Mouse (Mus musculus): ENCODE measurements around the gene Gramd1b. TPM values are rescaled to one million over a fixed set of nuclear protein-coding genes. Genes with fewer than 3 reads are reported as not detected.

Gramd1b gene
- polyA plus RNA-seq, 1 experiment from 2014 or later: 2.1 TPM

DNA sequence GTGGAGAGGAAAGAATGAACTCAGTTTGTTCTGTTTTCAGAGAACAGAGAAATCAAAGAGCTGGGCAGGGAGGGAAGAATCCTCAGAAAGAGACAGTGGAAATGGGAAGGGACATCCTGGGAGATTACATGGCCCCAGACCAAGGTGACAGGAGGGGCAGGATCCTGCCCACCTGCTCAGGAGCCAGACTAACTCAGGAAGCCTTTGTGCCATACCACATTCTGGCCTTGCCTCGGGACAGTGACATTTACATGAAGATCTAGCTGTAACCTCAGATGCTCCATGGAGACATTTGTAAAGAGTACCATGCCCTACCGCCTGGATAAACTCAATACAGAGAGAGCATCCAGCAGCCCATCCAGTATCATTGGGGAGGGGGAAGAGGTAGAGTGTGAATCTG lies 196.6 kb downstream of the Gramd1b start:
- ATAC-seq (replicated peaks; ENCODE audit: low FRiP score) (no peak), DNase-seq (ENCODE audit: low spot score) (no peak)
- H3K9ac ChIP-seq (ENCODE audit: low read depth, low read length): no peak overlapping the region
- H3K36me3 ChIP-seq (ENCODE audit: control insufficient read depth, insufficient read depth, low read length): no peaks in the 10 kb centered on the region
- no peak overlapping the region for H3K27ac ChIP-seq (ENCODE audit: low read depth, low read length)
- H3K9me3 ChIP-seq (ENCODE audit: control insufficient read depth, low read length): no peaks in the 10 kb centered on the region
- H3K4me1 ChIP-seq (replicated peaks; ENCODE audit: control insufficient read depth, insufficient read depth, low read length): no peaks in the 10 kb centered on the region; the same call in 1 of the 2 replicates
- H3K4me3 ChIP-seq (ENCODE audit: low read depth, low read length): no peak overlapping the region
- no peak overlapping the region for H3K4me2 ChIP-seq
- H3K27me3 ChIP-seq (replicated peaks; ENCODE audit: control insufficient read depth, insufficient read depth, low read length): no peaks in the 10 kb centered on the region
- 76% methylated on average over 2 of the region's 2 CpGs for WGBS

DNA sequence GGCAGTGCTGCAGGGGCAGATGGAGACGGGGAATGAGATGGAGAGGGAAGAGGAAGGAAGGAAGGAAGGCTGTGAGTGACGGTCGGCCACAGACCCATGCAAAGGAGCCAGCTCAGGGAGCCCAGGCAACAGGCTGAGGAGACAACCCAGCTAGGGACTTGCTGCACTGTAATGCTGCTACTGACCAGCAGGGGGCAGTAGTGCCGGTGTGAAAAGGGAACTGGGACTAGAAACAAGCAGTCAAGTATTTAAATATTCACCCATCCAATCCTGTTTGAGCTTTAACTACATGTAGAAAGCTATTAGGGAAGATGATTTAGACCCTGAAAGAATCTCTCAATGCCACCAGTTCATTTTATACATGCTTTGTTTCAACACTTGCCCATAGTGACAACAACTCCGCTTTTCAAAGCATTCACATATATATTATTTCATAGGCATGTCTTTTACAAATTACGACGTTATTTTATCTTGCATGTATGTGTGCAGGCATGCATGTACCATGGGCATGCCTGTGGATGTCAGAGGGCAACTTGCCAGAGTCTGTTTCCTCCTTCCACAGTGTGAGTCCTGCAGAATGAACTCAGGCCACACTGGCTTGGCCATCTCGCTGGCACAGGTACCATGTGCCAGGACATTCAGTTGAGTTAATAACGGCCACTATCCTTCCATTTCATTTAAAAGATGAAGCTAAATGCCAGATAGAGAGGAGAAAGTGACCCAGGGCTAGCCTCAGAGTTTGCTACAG lies 197.4 kb downstream of the Gramd1b start:
- DNase-seq (ENCODE audit: low spot score) (no peak), ATAC-seq (replicated peaks; ENCODE audit: low FRiP score) (no peak)
- Histone ChIP-seq H3K27ac (ENCODE audit: low read depth, low read length) (no peak overlapping the region), H3K36me3 (ENCODE audit: control insufficient read depth, insufficient read depth, low read length) (no peaks in the 10 kb centered on the region), H3K9ac (ENCODE audit: low read depth, low read length) (no peak overlapping the region), H3K4me3 (ENCODE audit: low read depth, low read length) (no peak overlapping the region), H3K4me1 (replicated peaks; ENCODE audit: control insufficient read depth, insufficient read depth, low read length) (no peaks in the 10 kb centered on the region; the same call in 1 of the 2 replicates), H3K9me3 (ENCODE audit: control insufficient read depth, low read length) (no peaks in the 10 kb centered on the region), H3K4me2 (no peak overlapping the region), H3K27me3 (replicated peaks; ENCODE audit: control insufficient read depth, insufficient read depth, low read length) (no peaks in the 10 kb centered on the region)
- WGBS: 50% methylated on average over 9 of the region's 9 CpGs

DNA sequence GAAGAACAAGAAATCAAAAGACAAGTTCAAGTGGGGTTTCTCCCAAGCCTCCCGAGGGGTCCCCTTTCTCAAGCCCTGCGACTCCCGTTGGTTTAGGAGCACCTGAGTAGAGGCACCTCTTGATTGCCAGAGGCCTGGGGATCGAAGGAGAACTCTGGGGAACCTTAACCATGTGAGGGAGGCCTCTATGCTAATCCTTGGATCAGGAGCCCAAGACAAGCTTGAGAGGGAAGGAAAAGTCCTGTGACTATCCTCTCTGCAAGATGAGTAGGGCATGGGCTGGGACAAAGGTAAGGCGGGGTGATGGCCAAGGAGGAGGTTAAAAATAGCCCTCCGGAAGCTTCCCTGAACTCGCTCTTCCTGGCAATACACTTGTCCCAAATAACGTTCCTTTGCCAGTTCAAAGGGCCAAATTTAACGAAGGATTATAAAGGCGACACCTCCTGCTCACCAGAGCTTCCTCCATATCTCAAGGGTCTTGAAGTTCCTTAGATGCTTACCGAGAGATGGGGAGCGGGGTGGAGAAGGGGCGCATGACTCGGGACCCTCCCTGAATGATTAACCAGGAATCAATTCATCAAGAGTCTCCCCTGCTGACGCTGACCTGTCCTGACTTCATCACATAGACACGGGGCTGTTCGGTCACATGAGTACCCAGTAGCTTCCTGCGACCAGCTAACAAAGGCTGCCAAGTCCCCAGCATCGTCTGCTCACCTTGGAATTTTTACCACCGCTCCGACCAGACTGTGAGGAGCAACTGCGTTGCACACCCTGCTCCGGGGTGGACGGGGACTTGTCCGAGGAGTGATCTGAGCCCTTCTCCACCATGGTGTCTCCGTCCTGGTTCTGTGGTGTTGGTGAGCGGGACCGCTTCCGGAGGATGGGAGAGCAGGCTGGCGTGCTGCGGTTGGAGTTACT lies 198.2 kb downstream of the Gramd1b start:
- H3K4me3 ChIP-seq (ENCODE audit: low read depth, low read length): no peak overlapping the region
- no peak for DNase-seq (ENCODE audit: low spot score)
- H3K36me3 ChIP-seq (ENCODE audit: control insufficient read depth, insufficient read depth, low read length): no peaks in the 10 kb centered on the region
- no peak overlapping the region for H3K27ac ChIP-seq (ENCODE audit: low read depth, low read length)
- H3K9ac ChIP-seq (ENCODE audit: low read depth, low read length): no peak overlapping the region
- WGBS: 71% methylated on average over 31 of the region's 31 CpGs
- no peak overlapping the region for H3K4me2 ChIP-seq
- H3K27me3 ChIP-seq (replicated peaks; ENCODE audit: control insufficient read depth, insufficient read depth, low read length): no peaks in the 10 kb centered on the region
- ATAC-seq (replicated peaks; ENCODE audit: low FRiP score): no peak
- no peaks in the 10 kb centered on the region; the same call in 1 of the 2 replicates for H3K4me1 ChIP-seq (replicated peaks; ENCODE audit: control insufficient read depth, insufficient read depth, low read length)
- H3K9me3 ChIP-seq (ENCODE audit: control insufficient read depth, low read length): no peaks in the 10 kb centered on the region

DNA sequence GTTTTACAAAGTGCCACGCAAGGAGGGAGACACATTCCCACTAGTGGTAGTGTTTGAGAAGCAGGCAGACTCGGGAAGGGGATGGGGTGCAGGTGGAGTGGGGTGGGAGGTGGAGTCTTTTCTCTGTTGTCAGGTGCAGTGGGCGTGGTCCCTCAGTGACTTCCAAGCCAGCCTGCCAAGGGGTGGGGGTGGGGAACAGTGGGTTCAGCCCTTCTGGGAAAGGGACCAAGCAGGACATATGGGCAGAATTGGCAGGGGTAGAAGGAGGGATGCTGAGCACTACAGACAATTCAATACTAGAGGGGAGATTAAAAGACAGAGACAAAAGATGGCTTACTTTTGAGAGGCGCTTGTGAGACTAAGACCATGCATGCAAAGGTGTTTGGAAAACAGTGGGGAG lies 198.9 kb downstream of the Gramd1b start:
- Histone ChIP-seq H3K36me3 (ENCODE audit: control insufficient read depth, insufficient read depth, low read length) (no peaks in the 10 kb centered on the region), H3K4me3 (ENCODE audit: low read depth, low read length) (no peak overlapping the region), H3K27me3 (replicated peaks; ENCODE audit: control insufficient read depth, insufficient read depth, low read length) (no peaks in the 10 kb centered on the region), H3K4me1 (replicated peaks; ENCODE audit: control insufficient read depth, insufficient read depth, low read length) (no peaks in the 10 kb centered on the region; the same call in 1 of the 2 replicates), H3K9ac (ENCODE audit: low read depth, low read length) (no peak overlapping the region), H3K4me2 (no peak overlapping the region), H3K27ac (ENCODE audit: low read depth, low read length) (no peak overlapping the region), H3K9me3 (ENCODE audit: control insufficient read depth, low read length) (no peaks in the 10 kb centered on the region)
- 82% methylated on average over 4 of the region's 4 CpGs for WGBS
- DNase-seq (ENCODE audit: low spot score) (no peak), ATAC-seq (replicated peaks; ENCODE audit: low FRiP score) (no peak)

DNA sequence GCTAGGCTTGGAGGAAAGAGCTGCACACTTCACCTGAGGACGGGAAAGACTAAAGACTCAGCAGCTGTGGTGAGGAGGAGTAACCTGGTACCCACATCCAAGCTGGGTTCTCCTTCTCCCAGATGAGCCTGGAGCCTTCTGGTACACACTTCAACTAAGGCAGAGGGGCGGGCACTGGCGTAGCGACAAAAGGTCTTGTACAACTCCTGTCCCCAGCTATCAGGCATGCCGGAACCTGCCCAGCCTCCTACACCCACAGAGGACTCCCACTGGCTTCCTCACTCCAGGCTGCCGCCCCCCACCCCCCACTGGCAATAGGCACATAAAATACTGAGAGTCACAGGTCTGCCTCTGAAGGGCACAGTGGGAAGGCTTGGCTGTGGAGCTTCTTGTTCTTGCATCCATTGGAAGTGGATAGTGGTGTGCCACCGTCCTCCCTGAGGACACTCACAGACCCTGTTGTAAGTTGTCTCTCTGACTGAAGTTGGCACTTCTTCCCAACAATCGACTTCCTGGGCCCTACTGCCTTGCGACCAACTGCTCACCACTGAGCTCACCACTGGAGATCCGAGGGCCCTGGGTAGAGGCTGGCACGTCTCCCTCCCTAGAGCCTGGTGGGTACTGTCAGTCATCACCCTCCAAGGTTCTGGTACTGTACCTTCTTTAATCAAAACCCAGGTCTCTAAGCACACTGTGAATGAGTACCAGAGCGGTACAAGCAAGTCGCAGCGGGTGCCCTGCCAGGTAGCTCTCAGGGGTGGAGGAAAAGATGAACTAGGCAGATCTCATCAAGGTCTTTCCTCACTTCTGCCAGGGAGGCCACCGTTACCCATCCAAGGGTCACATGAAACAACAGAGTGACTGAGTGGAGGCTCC lies 199.5 kb downstream of the Gramd1b start:
- Histone ChIP-seq H3K4me3 (ENCODE audit: low read depth, low read length) (no peak overlapping the region), H3K4me2 (no peak overlapping the region), H3K27me3 (replicated peaks; ENCODE audit: control insufficient read depth, insufficient read depth, low read length) (no peaks in the 10 kb centered on the region), H3K4me1 (replicated peaks; ENCODE audit: control insufficient read depth, insufficient read depth, low read length) (no peaks in the 10 kb centered on the region; the same call in 1 of the 2 replicates), H3K9me3 (ENCODE audit: control insufficient read depth, low read length) (no peaks in the 10 kb centered on the region), H3K27ac (ENCODE audit: low read depth, low read length) (no peak overlapping the region), H3K36me3 (ENCODE audit: control insufficient read depth, insufficient read depth, low read length) (no peaks in the 10 kb centered on the region), H3K9ac (ENCODE audit: low read depth, low read length) (no peak overlapping the region)
- no peak for ATAC-seq (replicated peaks; ENCODE audit: low FRiP score)
- DNase-seq (ENCODE audit: low spot score): no peak
- WGBS: 90% methylated on average over 15 of the region's 15 CpGs

DNA sequence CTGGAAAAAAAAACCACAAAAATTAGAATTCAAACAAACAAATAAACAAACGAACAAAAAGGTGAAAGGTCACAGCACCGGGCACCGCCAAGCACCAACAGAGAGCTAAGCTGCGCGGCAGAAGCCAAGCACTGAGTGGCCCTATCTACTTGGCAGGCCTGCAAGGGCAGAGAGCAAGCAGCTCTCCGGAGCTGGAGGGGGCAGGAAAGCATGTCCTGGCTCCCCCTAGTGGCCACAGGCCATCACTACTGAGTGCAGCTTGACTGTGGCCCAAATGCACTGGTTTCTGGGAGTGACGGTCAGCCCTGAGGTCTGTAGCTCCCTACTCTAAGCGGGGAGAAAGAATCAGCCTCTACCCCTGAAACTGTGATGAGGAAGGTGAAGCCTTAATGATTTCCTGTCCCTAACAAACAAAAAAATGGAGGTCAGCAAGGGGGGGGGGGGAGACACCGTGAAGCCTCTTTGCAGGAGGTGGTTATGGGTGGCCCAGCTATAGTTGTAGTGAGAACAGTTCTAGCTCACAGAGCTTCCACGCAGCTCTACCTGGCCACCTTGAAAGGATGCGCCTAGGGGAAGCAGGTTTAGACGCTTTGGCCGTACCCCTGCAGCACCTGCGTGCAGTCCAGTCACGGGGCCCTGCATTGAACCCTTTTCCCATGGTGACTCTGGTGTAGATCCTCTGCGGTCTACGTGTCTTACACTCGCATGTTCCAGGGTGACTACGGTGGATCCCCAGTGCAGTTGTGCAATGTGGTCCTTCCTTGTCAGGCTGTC lies 200.4 kb downstream of the Gramd1b start:
- no peak overlapping the region for H3K4me2 ChIP-seq
- no peak overlapping the region for H3K4me3 ChIP-seq (ENCODE audit: low read depth, low read length)
- H3K9me3 ChIP-seq (ENCODE audit: control insufficient read depth, low read length): no peaks in the 10 kb centered on the region
- H3K27ac ChIP-seq (ENCODE audit: low read depth, low read length): no peak overlapping the region
- H3K9ac ChIP-seq (ENCODE audit: low read depth, low read length): no peak overlapping the region
- H3K36me3 ChIP-seq (ENCODE audit: control insufficient read depth, insufficient read depth, low read length): no peaks in the 10 kb centered on the region
- H3K4me1 ChIP-seq (replicated peaks; ENCODE audit: control insufficient read depth, insufficient read depth, low read length): no peaks in the 10 kb centered on the region; the same call in 1 of the 2 replicates
- DNase-seq (ENCODE audit: low spot score): peak; percentile 70
- WGBS: 52% methylated on average over 19 of the region's 19 CpGs
- ATAC-seq (replicated peaks; ENCODE audit: low FRiP score): peak; percentile 66; the same call in 1 of the 2 replicates
- no peaks in the 10 kb centered on the region for H3K27me3 ChIP-seq (replicated peaks; ENCODE audit: control insufficient read depth, insufficient read depth, low read length)

DNA sequence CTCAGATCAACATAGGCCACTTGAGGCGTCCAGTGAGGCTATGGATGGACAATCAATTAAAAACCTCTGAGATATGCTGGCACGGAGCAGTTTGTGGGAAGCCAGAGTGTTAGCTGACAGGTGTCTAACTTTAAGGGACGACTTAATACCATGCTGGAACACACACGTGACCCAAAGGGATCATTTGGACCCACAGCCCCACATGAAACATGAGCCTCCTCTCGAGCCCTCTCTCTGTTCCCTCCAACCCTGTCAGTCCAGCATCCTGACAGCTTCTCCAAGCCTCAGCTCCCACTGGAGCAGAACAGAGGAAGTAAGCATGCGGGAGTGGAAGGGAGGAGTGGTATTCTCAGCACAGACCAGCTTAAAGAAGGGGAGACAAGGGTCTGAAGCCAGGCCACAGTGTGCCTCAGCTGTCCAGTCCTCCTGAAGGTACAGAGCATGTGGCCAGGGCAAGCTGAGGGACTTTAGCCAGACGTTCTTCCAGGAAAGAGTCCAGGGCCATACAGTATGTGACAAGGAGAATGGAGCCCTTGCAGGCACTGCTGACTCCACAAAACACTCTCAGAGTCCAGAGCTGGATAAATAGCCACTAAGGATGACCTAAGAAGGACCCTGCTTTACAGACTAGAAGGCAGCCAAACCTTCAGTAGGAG lies 204.8 kb downstream of the Gramd1b start:
- ATAC-seq (replicated peaks; ENCODE audit: low FRiP score): no peak
- H3K27ac ChIP-seq (ENCODE audit: low read depth, low read length): no peak overlapping the region
- H3K4me2 ChIP-seq: no peak overlapping the region

More for the DNA sequence above, 204.8 kb downstream of the Gramd1b start:
- H3K4me1 ChIP-seq (replicated peaks; ENCODE audit: control insufficient read depth, insufficient read depth, low read length): peaks cover 5% of the 10 kb centered on the region; the same call in 1 of the 2 replicates
- no peaks in the 10 kb centered on the region for H3K9me3 ChIP-seq (ENCODE audit: control insufficient read depth, low read length)
- no peak for DNase-seq (ENCODE audit: low spot score)
- H3K36me3 ChIP-seq (ENCODE audit: control insufficient read depth, insufficient read depth, low read length): no peaks in the 10 kb centered on the region
- no peak overlapping the region for H3K4me3 ChIP-seq (ENCODE audit: low read depth, low read length)
- H3K27me3 ChIP-seq (replicated peaks; ENCODE audit: control insufficient read depth, insufficient read depth, low read length): no peaks in the 10 kb centered on the region
- H3K9ac ChIP-seq (ENCODE audit: low read depth, low read length): no peak overlapping the region
- WGBS: 57% methylated on average over 7 of the region's 7 CpGs

Data from liver, embryonic 11.5 days (tissue).